Mouse (Mus musculus): Measurements from ENCODE around the gene Birc6.
"Not testable (repeated sequence)": the region's sequence is repeated elsewhere in the genome, so short reads cannot be mapped to it uniquely, and the experiment has no call there.

The Birc6 gene

DNA sequence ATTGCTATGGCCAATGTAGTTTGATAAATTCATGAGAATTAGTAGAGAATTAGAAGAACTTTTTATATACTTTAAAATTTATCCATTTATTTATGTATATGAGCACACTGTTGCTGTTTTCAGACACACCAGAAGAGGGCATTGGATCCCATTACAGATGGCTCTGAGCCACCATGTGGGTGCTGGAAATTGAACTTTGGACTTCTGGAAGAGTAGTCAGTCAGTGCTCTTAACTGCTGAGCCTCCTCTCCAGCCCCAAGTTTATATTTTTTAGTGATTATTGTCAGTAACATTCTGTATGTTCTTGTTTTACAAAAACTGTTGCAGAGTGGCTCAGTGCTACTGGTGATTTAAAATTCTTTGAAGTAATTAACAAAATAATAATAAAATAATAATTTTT lies 36.1 kb downstream of the Birc6 start:
- no peak for DNase-seq

DNA sequence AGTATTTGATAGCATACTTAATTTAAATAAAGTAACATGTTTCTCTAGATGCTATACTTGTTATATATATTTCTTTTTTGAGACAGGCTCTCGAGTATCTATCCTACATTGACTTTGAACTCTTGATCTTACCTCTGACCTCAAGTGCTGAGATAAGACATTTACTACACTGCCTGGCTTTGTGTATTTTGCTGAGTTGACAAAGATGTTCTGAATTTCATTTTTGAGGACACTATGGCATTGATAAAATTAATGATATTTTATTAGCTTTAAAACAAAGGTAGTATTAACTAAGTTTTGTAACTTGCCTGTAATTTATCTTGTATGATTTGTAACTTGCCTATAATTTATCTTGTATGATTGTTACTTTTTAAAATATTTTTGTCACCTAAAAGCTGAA lies 41.1 kb downstream of the Birc6 start:
- DNase-seq: no peak

DNA sequence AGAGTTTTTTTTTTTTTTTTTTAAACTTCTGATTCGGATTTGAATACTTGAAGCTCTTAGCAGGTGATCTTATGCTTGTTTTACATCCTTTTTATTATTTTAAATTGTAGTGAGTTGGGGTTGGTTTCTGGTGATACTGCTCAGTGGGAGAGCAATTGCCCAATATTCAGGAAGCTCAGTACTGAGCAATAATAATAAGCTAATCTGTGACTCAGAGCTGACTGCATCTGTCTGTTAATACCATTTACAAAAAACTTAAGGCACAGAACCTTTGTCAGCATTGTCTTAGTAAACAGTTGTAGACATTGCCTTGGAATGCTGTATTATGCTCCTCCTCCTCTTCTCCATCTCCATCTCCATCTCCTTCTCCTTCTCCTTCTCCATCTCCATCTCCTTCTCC lies 42.5 kb downstream of the Birc6 start:
- DNase-seq: no peak

DNA sequence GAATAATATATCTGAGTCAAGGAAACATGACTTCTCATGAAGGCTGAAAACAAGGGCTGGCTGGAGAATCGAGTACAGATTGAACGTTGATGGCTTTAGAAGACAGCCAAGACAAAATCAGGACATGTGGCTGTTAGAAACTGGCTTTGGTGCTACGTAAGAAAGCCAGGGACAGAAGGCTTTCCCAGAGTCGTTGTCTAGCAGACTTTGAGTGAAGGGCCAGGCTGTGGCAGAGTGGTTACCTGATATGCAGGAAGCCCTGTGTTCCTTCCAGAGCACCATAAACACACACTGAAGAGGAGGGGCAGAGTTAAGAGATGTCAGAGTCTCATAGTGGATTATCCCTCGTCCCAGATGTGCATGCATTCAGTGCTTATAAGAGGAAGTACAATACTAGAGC lies 49.1 kb downstream of the Birc6 start:
- no peak for DNase-seq

DNA sequence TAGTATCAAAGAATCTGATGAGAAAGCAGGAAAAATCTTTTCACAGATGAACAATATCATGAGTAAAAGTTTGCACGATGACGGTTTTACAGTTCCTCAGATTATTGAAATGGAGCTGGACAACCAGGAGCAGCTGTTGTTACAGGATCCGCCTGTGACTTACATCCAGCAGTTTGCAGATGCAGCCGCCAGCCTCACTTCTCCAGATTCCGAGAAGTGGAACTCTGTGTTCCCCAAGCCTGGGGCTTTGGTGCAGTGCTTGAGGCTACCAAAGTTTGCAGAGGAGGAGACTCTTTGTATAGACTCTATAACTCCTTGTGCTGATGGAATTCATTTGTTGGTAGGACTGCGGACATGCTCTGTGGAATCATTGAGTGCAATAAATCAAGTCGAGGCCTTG lies 51.5 kb downstream of the Birc6 start:
- DNase-seq: no peak

DNA sequence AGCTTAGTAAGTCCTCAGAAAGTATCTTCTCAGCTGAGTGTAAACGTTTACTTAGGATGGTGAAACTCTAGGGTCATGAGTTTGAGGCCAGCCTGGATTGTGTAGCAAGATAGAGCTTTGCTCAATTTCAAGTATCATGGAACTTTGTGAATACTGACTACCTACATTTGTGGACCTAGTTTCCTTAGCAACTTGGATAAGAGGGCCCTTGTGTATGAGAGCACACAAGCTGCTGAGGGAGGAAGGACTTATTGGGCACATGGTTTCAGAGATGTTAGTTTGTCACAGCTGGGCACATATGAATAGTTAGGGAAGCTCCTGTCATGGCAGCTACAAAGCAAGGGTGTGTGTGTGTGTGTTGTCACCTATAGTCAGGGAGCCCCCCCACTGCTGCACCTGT lies 52.6 kb downstream of the Birc6 start:
- no peak for DNase-seq

DNA sequence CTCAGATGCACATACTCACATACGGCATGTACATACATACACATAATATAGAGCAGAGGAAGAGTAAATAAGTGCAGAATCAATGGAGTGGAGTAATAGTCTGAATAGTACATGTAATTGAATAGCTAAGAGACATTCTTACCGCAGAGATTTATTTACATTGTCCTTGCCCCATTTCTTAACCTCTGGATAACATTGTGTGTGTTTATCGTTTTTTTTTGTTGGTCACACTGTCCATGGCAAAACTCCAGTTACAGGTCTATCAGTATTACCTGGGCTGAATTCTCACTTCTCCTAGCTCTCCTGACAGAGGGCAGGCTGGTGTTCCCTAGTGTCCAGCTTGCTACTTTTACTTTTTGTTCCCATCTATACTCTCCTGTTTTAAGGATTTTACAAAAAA lies 58.7 kb downstream of the Birc6 start:
- no peak for DNase-seq

DNA sequence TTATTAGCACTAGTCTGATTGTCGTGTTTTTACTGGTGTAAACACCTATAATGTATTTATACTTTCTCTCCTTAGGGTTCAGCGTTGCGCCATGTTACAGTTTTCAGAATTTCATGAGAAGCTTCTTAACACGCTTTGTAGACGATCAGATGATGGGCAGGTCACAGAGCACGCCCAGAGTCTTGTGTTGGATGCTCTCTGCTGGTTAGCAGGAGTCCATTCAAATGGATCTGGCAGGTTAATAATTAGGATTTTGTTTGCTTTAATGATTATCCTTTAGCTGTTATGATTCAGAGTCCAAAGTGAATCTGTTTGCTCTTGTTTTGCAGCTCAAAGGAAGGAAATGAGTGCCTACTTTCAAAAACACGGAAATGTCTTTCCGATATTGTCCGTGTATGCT lies 70.8 kb downstream of the Birc6 start:
- DNase-seq: peak; percentile 28

DNA sequence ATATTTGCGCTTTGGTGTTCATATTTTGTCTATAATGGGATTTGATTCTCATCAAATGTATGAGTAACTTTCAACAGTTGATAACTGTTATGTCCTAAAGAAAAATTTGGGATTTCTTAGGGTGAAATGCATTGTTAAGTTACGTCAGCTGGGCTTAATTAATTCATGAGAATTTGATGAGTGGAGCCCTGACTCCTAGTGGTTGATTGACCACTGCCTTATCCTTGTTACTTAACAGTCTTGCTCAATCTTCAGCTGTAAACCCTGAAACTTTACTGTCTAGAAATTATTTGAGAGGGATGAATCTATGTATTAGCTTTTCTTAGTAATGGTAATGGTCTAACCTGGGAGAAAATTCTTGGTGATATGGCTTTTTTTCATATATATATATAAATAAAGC lies 71.3 kb downstream of the Birc6 start:
- DNase-seq: no peak

DNA sequence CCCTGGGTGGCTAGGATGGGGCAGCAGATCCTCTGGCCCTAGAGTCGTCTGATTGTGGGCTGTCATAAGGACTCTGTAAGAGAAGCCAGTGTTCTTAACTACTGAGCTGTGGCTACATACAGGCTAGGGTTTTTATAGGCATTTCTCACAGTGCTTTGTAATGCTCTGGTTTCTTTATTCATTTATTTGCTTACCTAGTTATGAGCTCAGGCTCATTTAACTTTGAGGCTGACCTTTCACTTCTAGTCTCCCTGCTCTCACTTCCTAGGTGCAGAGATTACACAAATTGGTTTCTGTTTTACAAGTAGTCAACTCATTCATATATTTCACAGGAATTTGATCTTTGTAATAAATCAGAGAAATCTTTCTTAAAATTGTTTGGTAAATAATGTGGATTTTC lies 73.1 kb downstream of the Birc6 start:
- DNase-seq: no peak

DNA sequence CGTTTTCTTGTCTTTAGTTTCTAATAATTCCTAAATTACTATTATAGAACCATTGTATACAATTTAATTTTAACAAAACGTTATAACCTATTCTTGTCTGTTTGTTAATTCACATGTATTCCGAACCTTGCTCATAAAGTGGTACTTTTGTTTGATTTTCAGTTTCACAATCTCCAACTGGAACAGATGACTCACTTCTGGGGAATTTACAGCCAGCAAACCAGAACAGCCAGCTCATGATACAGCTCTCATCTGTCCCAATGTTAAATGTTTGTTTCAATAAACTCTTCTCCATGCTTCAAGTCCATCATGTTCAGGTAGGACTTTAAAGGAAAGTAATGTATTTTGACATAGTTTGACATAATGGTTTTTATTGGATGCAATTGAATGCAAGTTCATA lies 102.7 kb downstream of the Birc6 start:
- DNase-seq: no peak

DNA sequence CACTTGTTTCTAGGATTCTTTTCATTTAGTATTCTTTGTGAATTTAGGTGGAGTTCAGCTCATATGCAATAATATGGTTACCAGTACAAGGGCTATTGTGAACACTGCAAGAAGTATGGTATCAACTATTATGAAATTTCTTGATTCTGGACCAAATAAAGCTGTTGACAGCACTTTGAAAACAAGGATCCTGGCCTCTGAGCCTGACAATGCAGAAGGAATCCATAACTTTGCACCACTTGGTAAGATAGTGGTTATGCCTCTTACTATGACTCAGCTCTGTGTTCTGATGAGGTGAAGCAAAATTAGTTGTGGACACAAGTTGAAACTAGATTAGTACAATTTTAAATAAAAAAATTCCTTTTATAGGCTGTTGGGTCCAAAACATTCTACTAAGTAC lies 114.3 kb downstream of the Birc6 start:
- no peak for DNase-seq

DNA sequence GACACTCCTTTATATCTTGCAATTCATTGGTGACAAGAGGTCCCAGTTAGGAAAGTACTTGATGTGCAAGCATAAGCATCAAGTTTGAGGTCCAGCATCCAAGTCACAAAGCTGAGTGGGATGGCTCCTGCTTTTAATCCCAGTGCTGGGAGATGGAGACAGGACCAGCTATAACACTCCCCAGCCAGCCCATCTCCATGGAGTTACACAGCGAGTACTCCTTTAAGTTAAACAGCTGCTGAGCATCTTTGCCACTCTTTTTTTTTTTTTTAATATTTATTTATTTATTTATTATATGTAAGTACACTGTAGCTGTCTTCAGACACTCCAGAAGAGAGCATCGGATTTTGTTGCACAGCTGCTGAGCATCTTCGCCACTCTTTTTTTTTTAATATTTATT lies 130.3 kb downstream of the Birc6 start:
- no peak for DNase-seq

DNA sequence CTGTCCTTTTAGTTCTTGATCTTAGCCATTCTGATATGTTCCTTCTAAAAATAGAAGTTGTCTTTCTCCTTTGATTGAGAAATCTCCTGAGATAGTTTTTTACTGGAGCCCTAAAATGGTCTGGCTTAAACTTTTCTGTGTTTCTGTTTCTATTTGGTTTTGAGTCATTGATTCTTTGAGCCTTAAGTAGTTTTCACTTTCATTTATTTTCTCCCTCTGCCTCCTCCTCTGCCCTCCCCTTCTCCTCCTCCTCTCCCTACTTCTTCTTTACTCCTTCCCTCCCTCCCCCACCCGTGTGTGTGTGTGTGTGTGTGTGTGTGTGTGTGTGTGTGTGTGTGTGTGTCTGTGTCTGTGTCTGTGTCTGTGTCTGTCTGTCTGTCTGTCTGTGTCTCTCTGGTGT lies 139.9 kb downstream of the Birc6 start:
- no peak for DNase-seq

DNA sequence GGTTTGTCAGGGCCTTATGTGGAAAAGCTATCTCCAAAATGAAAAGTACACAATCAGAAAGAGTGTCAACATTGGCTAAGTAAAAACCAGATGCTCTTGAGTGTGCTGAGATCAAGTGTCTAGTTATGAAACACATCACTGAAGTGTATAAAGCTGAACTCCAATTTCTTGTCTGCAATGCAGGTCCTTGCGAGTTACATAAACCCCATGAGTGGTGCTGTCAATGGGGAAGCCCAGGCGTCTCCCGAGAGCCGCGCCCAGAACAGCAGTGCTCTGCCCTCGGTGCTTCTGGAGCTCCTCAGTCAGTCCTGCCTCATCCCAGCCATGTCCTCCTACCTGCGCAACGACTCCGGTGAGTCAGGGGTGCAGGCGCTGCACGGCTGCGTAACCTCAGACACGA lies 141.9 kb downstream of the Birc6 start:
- DNase-seq: no peak

DNA sequence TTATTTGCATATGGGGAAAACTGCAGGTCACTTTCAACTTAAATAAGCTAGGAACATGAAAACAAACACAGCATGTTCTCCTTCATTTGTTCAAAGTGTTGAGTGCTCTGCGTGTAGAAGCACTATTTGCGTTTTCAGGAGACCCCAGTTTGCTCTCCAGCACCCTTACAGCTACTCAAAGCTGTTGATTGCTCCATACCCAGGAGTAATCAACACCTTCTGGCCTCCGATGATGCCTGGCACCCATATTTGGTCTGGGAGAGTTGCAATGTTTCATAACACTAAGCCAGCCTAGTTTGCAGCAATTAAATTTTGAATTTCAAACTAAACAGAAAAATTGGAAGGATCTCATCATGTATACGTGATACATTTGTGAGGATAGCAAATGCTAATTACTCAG lies 144.4 kb downstream of the Birc6 start:
- DNase-seq: no peak

DNA sequence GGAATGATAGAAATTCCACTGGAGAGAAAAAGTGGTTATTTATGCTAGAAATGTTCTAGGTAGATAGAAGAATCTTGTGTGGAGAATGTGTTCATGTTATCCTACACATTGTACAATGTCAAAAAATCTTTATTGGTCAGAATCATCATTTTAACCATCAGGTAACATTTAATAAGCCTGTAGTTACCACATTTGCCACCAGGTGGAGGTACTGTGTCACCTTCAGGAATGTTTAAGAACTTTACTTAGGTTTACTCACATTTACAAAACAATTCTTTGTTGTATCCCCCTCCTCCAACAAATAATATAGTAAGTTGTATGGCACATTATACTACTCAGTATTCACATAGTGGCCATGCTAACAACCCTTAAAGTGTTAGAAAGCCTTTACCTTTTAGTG lies 145.2 kb downstream of the Birc6 start:
- DNase-seq: no peak

DNA sequence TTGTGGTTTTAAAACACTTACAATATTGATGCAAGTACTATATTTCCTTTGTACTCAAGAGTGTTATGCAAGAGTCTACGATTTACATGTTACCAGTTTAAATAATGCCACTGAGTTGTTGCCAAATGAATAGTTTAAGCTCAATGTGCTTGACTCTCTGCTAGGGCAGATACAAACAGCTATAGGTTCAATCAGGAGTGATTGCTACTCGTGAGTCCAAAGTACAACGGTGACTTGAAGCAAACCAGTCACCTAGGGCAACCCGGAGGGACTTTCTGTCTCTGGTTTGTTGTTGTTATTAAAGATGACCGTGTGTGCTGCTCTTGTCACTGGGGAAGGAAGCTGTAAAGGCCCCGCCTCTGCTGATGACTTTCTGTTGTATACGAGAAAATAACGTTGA lies 150.0 kb downstream of the Birc6 start:
- DNase-seq: no peak

DNA sequence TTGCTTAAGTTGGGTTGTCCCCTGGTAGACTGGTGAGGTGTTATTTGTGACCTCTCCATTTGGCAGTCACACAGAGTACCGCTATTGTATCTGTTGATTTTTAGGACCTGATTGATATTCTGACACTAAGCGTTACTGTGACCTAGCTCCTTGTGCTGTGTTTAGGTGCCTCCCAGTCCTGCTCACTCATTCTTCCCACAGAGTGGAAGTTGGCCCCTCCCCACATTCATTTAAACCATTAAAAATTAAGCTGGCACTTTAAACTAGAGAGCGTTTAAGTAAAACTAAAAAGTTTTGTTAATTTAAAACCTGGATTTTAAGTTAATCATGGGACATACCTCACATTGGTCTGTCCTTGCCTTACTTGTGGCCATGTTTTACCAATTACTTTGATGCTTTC lies 156.8 kb downstream of the Birc6 start:
- DNase-seq: no peak

DNA sequence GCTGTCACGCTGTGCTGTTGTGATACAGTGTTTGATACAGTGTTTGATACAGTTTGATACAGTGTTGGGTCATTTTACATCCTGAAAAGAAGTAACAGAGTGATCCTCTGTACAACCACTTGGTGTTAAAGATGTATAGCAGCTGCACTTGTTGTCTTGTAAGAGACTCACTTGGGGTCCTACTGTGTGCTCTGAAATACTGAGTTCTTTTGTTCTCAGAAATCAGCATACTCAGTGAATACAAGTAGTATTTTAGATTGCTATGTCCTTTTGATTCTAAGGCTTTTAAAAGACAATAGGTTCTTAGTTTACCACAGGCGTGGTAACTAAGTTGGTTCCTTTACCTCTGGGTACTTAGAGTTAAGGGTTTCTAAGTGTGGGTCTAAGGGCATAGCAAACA lies 160.5 kb downstream of the Birc6 start:
- no peak for DNase-seq

DNA sequence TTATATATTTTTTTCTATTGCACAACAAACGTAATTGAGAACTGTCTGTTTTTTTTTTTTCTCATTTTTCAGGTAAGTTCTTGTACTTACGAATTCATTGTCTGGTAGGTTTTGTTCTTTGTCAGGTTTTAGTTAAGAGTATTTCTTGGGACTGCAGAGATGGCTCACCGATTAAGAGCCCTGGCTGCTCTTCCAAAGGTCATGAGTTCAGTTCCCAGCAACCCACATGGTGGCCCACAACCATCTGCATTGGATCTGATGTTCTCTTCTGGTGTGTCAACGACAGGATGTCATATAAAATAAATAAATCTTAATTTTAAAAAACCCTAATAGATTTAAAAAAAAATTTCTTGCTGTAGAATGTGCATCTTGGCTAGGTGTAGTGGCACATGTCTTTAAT lies 161.3 kb downstream of the Birc6 start:
- DNase-seq: peak; percentile 16

DNA sequence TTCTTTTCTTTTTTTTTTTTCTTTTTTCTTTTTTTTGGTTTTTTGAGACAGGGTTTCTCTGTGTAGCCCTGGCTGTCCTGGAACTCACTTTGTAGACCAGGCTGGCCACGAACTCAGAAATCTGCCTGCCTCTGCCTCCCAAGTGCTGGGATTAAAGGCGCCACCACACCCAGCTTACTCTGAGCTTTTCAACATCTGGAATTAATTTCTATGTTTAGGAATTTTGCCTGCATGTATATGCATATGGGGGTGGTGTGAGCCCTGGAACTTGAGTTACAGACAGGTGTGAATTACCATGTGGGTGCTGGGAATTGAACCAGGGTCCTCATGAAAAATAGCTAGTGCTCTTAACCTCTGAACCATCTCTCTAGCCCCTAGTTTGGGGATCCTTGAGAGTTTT lies 173.6 kb downstream of the Birc6 start:
- not testable (repeated sequence) for DNase-seq

DNA sequence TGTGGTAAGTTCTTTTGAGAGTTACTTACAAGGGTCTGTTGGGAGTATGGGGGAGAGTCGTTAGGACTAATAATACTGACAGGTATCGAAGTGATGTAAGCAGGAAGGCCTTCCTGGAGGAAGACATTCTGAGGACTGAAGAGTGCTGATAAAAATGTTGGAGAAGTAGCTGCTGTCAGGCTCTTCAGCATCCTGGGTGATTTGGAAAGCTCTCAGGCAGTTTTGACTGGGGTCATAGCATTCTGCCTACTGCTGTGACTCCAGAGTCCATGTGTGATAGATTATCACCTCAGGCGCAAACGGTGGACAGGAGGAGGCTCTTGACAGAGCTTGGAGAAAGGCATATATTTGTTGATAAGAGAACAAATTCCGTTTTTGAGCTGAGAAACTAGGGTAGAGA lies 177.4 kb downstream of the Birc6 start:
- no peak for DNase-seq

DNA sequence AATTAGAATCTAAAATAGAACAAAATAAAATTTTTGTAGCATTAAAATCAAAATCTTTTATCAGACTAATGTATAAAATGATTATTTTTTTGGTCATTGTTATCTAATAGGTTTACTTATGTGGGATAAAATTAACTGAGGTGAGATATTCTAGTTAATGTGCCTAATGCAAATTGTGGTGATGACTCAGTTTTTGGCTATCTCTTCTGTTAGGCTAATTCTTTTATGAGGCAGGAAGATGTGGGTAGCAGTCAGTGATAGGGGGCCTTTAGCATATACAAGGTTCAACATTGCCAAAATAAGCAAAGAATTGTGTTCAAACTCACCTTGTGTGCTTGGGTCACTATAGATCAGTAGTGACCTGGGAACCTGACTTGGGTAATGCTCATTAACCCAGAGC lies 178.5 kb downstream of the Birc6 start:
- no peak for DNase-seq

DNA sequence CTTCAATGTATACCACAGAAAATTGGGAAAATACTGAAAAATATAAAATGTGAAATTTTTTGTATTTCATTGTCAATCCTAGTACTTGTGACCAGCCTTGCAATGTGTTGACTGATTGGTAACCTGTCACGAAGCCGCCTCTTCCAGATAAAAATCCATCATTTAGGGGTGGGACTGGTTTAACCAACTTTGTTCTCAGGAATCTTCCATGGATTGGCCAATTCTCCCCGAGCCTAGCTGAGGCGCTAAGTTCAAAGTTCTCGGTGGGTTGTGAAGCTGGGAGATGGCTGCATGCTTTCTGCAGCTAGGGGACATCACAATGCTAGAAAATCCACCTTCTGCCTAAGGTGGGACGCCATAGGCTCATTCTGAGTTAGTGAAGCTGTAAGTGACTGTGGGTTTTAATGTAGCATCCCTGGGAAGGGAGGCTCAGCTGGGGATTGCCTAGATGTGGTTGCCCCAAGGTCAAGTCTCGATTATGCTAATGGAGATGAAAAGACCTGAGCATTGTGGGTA lies 179.6 kb downstream of the Birc6 start:
- DNase-seq: no peak

DNA sequence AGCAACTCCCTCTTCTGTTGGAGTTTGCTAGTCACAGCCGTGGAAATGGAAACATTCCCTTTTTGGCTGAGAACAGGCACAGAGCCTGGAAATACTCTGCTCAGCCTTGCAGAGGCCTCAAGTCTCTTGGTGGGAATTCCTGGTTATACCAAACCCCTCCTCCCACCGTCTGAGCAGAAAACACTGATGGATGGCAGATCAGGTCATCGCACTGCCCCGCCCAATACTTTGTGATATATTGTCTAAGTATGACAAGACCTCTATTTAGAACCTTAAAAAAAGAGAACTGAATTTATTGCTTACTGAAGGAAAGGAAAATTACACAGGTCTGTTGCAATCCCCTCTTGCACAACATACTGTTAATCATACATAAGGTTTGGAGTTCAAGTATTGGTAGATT lies 182.6 kb downstream of the Birc6 start:
- no peak for DNase-seq
